Mouse (Mus musculus) limb, embryonic 11.5 days (tissue): Measurements from ENCODE around the gene Actl6b. TPM values are rescaled to one million over a fixed set of nuclear protein-coding genes. Genes with fewer than 3 reads are reported as not detected.

Experiments
- microRNA-seq: library from miRNA; unstranded; fragments of <30 nt; microRNA quantifications from one replicate; pipeline ENCODE4, GENCODE M21; 2016
- polyA plus RNA-seq: library from polyadenylated mRNA; unstranded; fragments of >200 nt; fragmentation: Nextera tagmentation; extraction: Ambion mirVana; gene quantifications from 2 replicates; pipeline ENCODE4 v1.2.1, GENCODE M21; 2014

The Actl6b gene
- polyA plus RNA-seq, 1 experiment from 2014 or later, result not detected

Small RNA genes lying within 50 kb of the gene (microRNA-seq; reads per million reads assigned to microRNA genes)
- not detected for gene Mir6418

Other genes starting within 250 kb of the Actl6b start
- 175 and 177 TPM in 2 replicates for gene Srrt, start 245.8 kb upstream of the Actl6b start, polyA plus RNA-seq
- 56.5 and 57.2 TPM in 2 replicates for gene Trip6, start 239.1 kb upstream of the Actl6b start, polyA plus RNA-seq
- gene Slc12a9, start 219.9 kb upstream of the Actl6b start, polyA plus RNA-seq, result 4.7 and 6.4 TPM in 2 replicates
- 71.2 and 76.7 TPM in 2 replicates for gene Ephb4, start 203.4 kb upstream of the Actl6b start, polyA plus RNA-seq
- gene Zan, start 76.5 kb upstream of the Actl6b start, polyA plus RNA-seq, result 0.13 TPM in 1 of 2 replicates, not detected in the other
- 51.1 and 59.3 TPM in 2 replicates for gene Pop7, start 51.0 kb upstream of the Actl6b start, polyA plus RNA-seq
- 13.7 and 14.1 TPM in 2 replicates for gene Gigyf1, start 35.0 kb upstream of the Actl6b start, polyA plus RNA-seq
- 0.54 and 0.67 TPM in 2 replicates for gene Epo, start 20.3 kb upstream of the Actl6b start, polyA plus RNA-seq
- gene Gnb2, start 20.0 kb upstream of the Actl6b start, polyA plus RNA-seq, result 352 and 360 TPM in 2 replicates
- gene Tfr2, start 16.3 kb downstream of the Actl6b start, polyA plus RNA-seq, result 0.67 and 0.84 TPM in 2 replicates
- 20.4 and 21.4 TPM in 2 replicates for gene Mospd3, start 47.5 kb downstream of the Actl6b start, polyA plus RNA-seq
- gene Pcolce, start 60.3 kb downstream of the Actl6b start, polyA plus RNA-seq, result 150 TPM in 2 replicates
- 0.11 and 0.24 TPM in 2 replicates for gene Fbxo24, start 75.5 kb downstream of the Actl6b start, polyA plus RNA-seq
- gene Lrch4, start 75.6 kb downstream of the Actl6b start, polyA plus RNA-seq, result 31.1 and 35.3 TPM in 2 replicates
- gene Gm20605, start 75.7 kb downstream of the Actl6b start, polyA plus RNA-seq, result 6.5 and 11.5 TPM in 2 replicates
- 8.2 and 9.2 TPM in 2 replicates for gene Sap25, start 87.8 kb downstream of the Actl6b start, polyA plus RNA-seq
- gene Irs3, start 92.2 kb downstream of the Actl6b start, polyA plus RNA-seq, result 0.31 and 0.47 TPM in 2 replicates
- gene Agfg2, start 131.2 kb downstream of the Actl6b start, polyA plus RNA-seq, result 14.1 and 15.4 TPM in 2 replicates
- 1.2 and 1.8 TPM in 2 replicates for gene Nyap1, start 188.1 kb downstream of the Actl6b start, polyA plus RNA-seq
- gene Tsc22d4, start 192.2 kb downstream of the Actl6b start, polyA plus RNA-seq, result 96.0 and 101 TPM in 2 replicates
- 61.4 and 62.0 TPM in 2 replicates for gene Ppp1r35, start 225.3 kb downstream of the Actl6b start, polyA plus RNA-seq
- gene Mepce, start 234.1 kb downstream of the Actl6b start, polyA plus RNA-seq, result 12.0 and 12.2 TPM in 2 replicates
- 19.6 and 20.1 TPM in 2 replicates for gene Zcwpw1, start 234.3 kb downstream of the Actl6b start, polyA plus RNA-seq